Mouse (Mus musculus) intestine, embryonic 15.5 days (tissue): ENCODE data around the gene Slc37a1. TPM values are rescaled to one million over a fixed set of nuclear protein-coding genes. Genes with fewer than 3 reads are reported as not detected.

Experiments used
- ATAC-seq: fragments of 200-750 bp; cut with Nextera tagmentation; 2 replicates; pipeline ENCODE4 v1.8.0; 2017; ENCODE audit warnings: moderate TSS enrichment, moderate library complexity
- H3K27ac ChIP-seq: fragments of 300-500 bp; sonication (generic); 2 replicates; pipeline ENCODE4 v1.5.1; 2015; ENCODE audit warnings: mild to moderate bottlenecking, inconsistent platforms
- H3K27me3 ChIP-seq: fragments of 300-500 bp; sonication (generic); replicated peaks from 2 replicates; pipeline ENCODE4 v1.6.1; 2015; ENCODE audit warnings: inconsistent platforms
- H3K36me3 ChIP-seq: fragments of 300-500 bp; sonication (generic); 2 replicates; pipeline ENCODE4 v1.6.1; 2015; ENCODE audit warnings: inconsistent platforms
- H3K4me1 ChIP-seq: fragments of 300-500 bp; sonication (generic); replicated peaks from 2 replicates; pipeline ENCODE4 v1.6.1; 2015; ENCODE audit warnings: inconsistent platforms
- H3K4me2 ChIP-seq: fragments of 300-500 bp; sonication (generic); replicated peaks from 2 replicates; pipeline ENCODE4 v1.6.1; 2015; ENCODE audit warnings: mild to moderate bottlenecking, inconsistent platforms
- H3K4me3 ChIP-seq: fragments of 300-500 bp; sonication (generic); replicated peaks from 2 replicates; pipeline ENCODE4 v1.5.1; 2015; ENCODE audit warnings: inconsistent platforms
- H3K9ac ChIP-seq: fragments of 300-500 bp; sonication (generic); 2 replicates; pipeline ENCODE4 v1.6.1; 2015; ENCODE audit warnings: inconsistent platforms
- H3K9me3 ChIP-seq: fragments of 300-500 bp; sonication (generic); 2 replicates; pipeline ENCODE4 v1.6.1; 2016; ENCODE audit warnings: inconsistent platforms
- WGBS: fragments of 180-500 bp; shearing (Covaris S2); methylation state at CpG from one replicate; pipeline ENCODE4 v1.1.7; 2015; 5-methylcytosine and 5-hydroxymethylcytosine counted together
- polyA plus RNA-seq: library from polyadenylated mRNA; unstranded; fragments of >200 nt; fragmentation: Nextera tagmentation; extraction: Ambion mirVana; gene quantifications from 2 replicates; pipeline ENCODE4 v1.2.1, GENCODE M21; 2015

The Slc37a1 gene
- polyA plus RNA-seq, 1 experiment from 2014 or later: 18.4 TPM

GRCm38 (mm10) chr17:31383320-31383719 lies 96.7 kb downstream of the Slc37a1 start:
- Histone ChIP-seq H3K27me3 (no peaks in the 10 kb centered on the region), H3K4me3 (no peak overlapping the region), H3K9me3 (no peaks in the 10 kb centered on the region), H3K4me2 (no peak overlapping the region), H3K27ac (peak overlapping the region; percentile 4; the same call in 1 of the 2 replicates), H3K4me1 (peaks cover 48% of the 10 kb centered on the region), H3K36me3 (no peaks in the 10 kb centered on the region), H3K9ac (no peak overlapping the region)
- 65% methylated on average over 6 of the region's 6 CpGs for WGBS
- no peak for ATAC-seq

- no peaks in the 10 kb centered on the region for H3K9me3 ChIP-seq
- H3K9ac ChIP-seq: no peak overlapping the region
- no peaks in the 10 kb centered on the region for H3K36me3 ChIP-seq
- H3K4me1 ChIP-seq: peaks cover 63% of the 10 kb centered on the region
- no peaks in the 10 kb centered on the region for H3K27me3 ChIP-seq
- ATAC-seq: 0 out of 2 replicates have a peak, but pooled peaks have one; percentile 10
- H3K4me2 ChIP-seq: peak overlapping the region; percentile 88
- peak overlapping the region; percentile 82 for H3K27ac ChIP-seq
- WGBS: 24% methylated on average over 8 of the region's 8 CpGs
- no peak overlapping the region for H3K4me3 ChIP-seq
Observed at GRCm38 (mm10) chr17:31384968-31385627, 98.5 kb downstream of the Slc37a1 start.

- peak within 1 kb of the TSS; percentile 88 for H3K4me2 ChIP-seq
- peak within 1 kb of the TSS; percentile 73 for H3K9ac ChIP-seq
- H3K4me1 ChIP-seq: peaks cover 63% of the 10 kb centered on the region
- no peaks in the 10 kb centered on the region for H3K9me3 ChIP-seq
- H3K36me3 ChIP-seq: no peaks in the 10 kb centered on the region
- H3K27me3 ChIP-seq: no peaks in the 10 kb centered on the region
- ATAC-seq: peak; percentile 87
- peak within 1 kb of the TSS; percentile 78 for H3K4me3 ChIP-seq
- H3K27ac ChIP-seq: peak within 1 kb of the TSS; percentile 82
- 2% methylated on average over 46 of the region's 56 CpGs for WGBS
Observed at GRCm38 (mm10) chr17:31385671-31386665, 99.4 kb downstream of the Slc37a1 start, which contains the start of gene Pde9a. Gene Pde9a (plus strand): TSS chr17:31386210.

- ATAC-seq: 0 out of 2 replicates have a peak, but pooled peaks have one; percentile 1
- peak overlapping the region; percentile 66; the same call in 1 of the 2 replicates for H3K27ac ChIP-seq
Observed at GRCm38 (mm10) chr17:31386766-31387275, 100.2 kb downstream of the Slc37a1 start.

GRCm38 (mm10) chr17:31389432-31390050 lies 102.9 kb downstream of the Slc37a1 start:
- Histone ChIP-seq H3K36me3 (no peaks in the 10 kb centered on the region), H3K27me3 (no peaks in the 10 kb centered on the region), H3K4me1 (peaks cover 78% of the 10 kb centered on the region), H3K4me2 (peak overlapping the region; percentile 88), H3K9ac (peak overlapping the region; percentile 10; the same call in 1 of the 2 replicates), H3K27ac (peak overlapping the region; percentile 68), H3K9me3 (no peaks in the 10 kb centered on the region), H3K4me3 (no peak overlapping the region)
- 80% methylated on average over 3 of the region's 3 CpGs for WGBS
- ATAC-seq: no peak

More at GRCm38 (mm10) chr17:31386766-31387275, 100.2 kb downstream of the Slc37a1 start:
- peak overlapping the region; percentile 88 for H3K4me2 ChIP-seq
- H3K4me1 ChIP-seq: peaks cover 71% of the 10 kb centered on the region
- 7% methylated on average over 7 of the region's 7 CpGs for WGBS
- H3K36me3 ChIP-seq: no peaks in the 10 kb centered on the region
- H3K9me3 ChIP-seq: no peaks in the 10 kb centered on the region
- H3K9ac ChIP-seq: peak overlapping the region; percentile 73
- no peaks in the 10 kb centered on the region for H3K27me3 ChIP-seq
- peak overlapping the region; percentile 78 for H3K4me3 ChIP-seq

GRCm38 (mm10) chr17:31391462-31391861 lies 104.9 kb downstream of the Slc37a1 start:
- H3K9ac ChIP-seq: no peak overlapping the region
- H3K4me1 ChIP-seq: peaks cover 66% of the 10 kb centered on the region
- H3K4me3 ChIP-seq: no peak overlapping the region
- no peaks in the 10 kb centered on the region for H3K36me3 ChIP-seq
- H3K9me3 ChIP-seq: no peaks in the 10 kb centered on the region
- no peak for ATAC-seq
- 29% methylated on average over 3 of the region's 3 CpGs for WGBS
- H3K27ac ChIP-seq: 0 out of 2 replicates have a peak overlapping the region, but pooled peaks have one; percentile 13
- H3K4me2 ChIP-seq: no peak overlapping the region
- H3K27me3 ChIP-seq: no peaks in the 10 kb centered on the region

- H3K4me1 ChIP-seq: peaks cover 61% of the 10 kb centered on the region
- H3K27me3 ChIP-seq: no peaks in the 10 kb centered on the region
- no peaks in the 10 kb centered on the region for H3K36me3 ChIP-seq
- no peak overlapping the region for H3K4me2 ChIP-seq
- no peak for ATAC-seq
- no peaks in the 10 kb centered on the region for H3K9me3 ChIP-seq
- H3K9ac ChIP-seq: no peak overlapping the region
- H3K27ac ChIP-seq: no peak overlapping the region
- 70% methylated on average over 5 of the region's 5 CpGs for WGBS
- H3K4me3 ChIP-seq: no peak overlapping the region
Observed at GRCm38 (mm10) chr17:31392041-31392440, 105.4 kb downstream of the Slc37a1 start.

- Histone ChIP-seq H3K9ac (no peak overlapping the region), H3K27me3 (no peaks in the 10 kb centered on the region), H3K36me3 (no peaks in the 10 kb centered on the region), H3K9me3 (no peaks in the 10 kb centered on the region), H3K4me2 (no peak overlapping the region), H3K4me3 (no peak overlapping the region), H3K27ac (no peak overlapping the region), H3K4me1 (peaks cover 43% of the 10 kb centered on the region)
- WGBS: 79% methylated on average over 2 of the region's 2 CpGs
- no peak for ATAC-seq
Observed at GRCm38 (mm10) chr17:31393811-31394210, 107.2 kb downstream of the Slc37a1 start.

- Histone ChIP-seq H3K36me3 (0 out of 2 replicates have a peak, but pooled peaks cover 5% of the 10 kb centered on the region), H3K27ac (no peak overlapping the region), H3K4me2 (no peak overlapping the region), H3K4me3 (no peak overlapping the region), H3K9ac (no peak overlapping the region), H3K4me1 (peaks cover 12% of the 10 kb centered on the region), H3K27me3 (no peaks in the 10 kb centered on the region), H3K9me3 (no peaks in the 10 kb centered on the region)
- no peak for ATAC-seq
- 78% methylated on average over 6 of the region's 6 CpGs for WGBS
Observed at GRCm38 (mm10) chr17:31400294-31400693, 113.7 kb downstream of the Slc37a1 start.
